Mouse (Mus musculus) gastrocnemius, postnatal 25 days (tissue): ENCODE measurements at regions not wholly inside any gene's neighbourhood (a gene's known extent, or its start where the extent isn't known, plus 50 kb on each side); places are given as distances from the start of the nearest gene placed in this dataset.

Source experiments
- DNase-seq: peaks from one replicate; pipeline ENCODE4 v3.0.0; 2022

GRCm38 (mm10) chr2:116942321-116942791, 63.9 kb downstream of the Tmco5 start:
- no peak for DNase-seq

GRCm38 (mm10) chr2:116948538-116948937, 70.0 kb downstream of the Tmco5 start:
- no peak for DNase-seq

- DNase-seq = no peak
Observed at GRCm38 (mm10) chr2:116949741-116950140, 71.2 kb downstream of the Tmco5 start.

- no peak for DNase-seq
Observed at GRCm38 (mm10) chr2:116950154-116950553, 71.7 kb downstream of the Tmco5 start.

- DNase-seq = no peak
Observed at GRCm38 (mm10) chr2:116951481-116951880, 73.0 kb downstream of the Tmco5 start.

- no peak for DNase-seq
Observed at GRCm38 (mm10) chr2:116954280-116954679, 75.8 kb downstream of the Tmco5 start.

GRCm38 (mm10) chr2:116954896-116955295, 76.4 kb downstream of the Tmco5 start:
- no peak for DNase-seq

GRCm38 (mm10) chr2:116963116-116963873, 84.8 kb downstream of the Tmco5 start:
- no peak for DNase-seq

- DNase-seq = no peak
Observed at GRCm38 (mm10) chr2:116966266-116966665, 87.8 kb downstream of the Tmco5 start.

- peak; percentile 20 for DNase-seq
Observed at GRCm38 (mm10) chr2:116971666-116972613, 93.4 kb downstream of the Tmco5 start.

- DNase-seq = no peak
Observed at GRCm38 (mm10) chr2:116972614-116972985, 94.1 kb downstream of the Tmco5 start.

- DNase-seq = no peak
Observed at GRCm38 (mm10) chr2:116973441-116973840, 95.0 kb downstream of the Tmco5 start.

- DNase-seq = no peak
Observed at GRCm38 (mm10) chr2:116974152-116974551, 95.7 kb downstream of the Tmco5 start.

GRCm38 (mm10) chr2:116974569-116975060, 96.1 kb downstream of the Tmco5 start:
- DNase-seq = no peak

- DNase-seq = no peak
Observed at GRCm38 (mm10) chr2:116975091-116975600, 96.7 kb downstream of the Tmco5 start.

GRCm38 (mm10) chr2:116975601-116976431, 97.3 kb downstream of the Tmco5 start:
- peak; percentile 71 for DNase-seq

- no peak for DNase-seq
Observed at GRCm38 (mm10) chr2:116976432-116976750, 97.9 kb downstream of the Tmco5 start.

- no peak for DNase-seq
Observed at GRCm38 (mm10) chr2:116976951-116977503, 98.5 kb downstream of the Tmco5 start.

- no peak for DNase-seq
Observed at GRCm38 (mm10) chr2:116977771-116978600, 99.5 kb downstream of the Tmco5 start.

- DNase-seq = no peak
Observed at GRCm38 (mm10) chr2:116978809-116979208, 100.3 kb downstream of the Tmco5 start.
